Mouse (Mus musculus) brain, embryonic 14.5 days (tissue): ENCODE measurements around the gene Wdr12. TPM values are rescaled to one million over a fixed set of nuclear protein-coding genes. Genes with fewer than 3 reads are reported as not detected.
A peak's percentile ranks its signal among the peaks of the same experiment; 100 is the strongest.
"Not testable (repeated sequence)": the region's sequence is repeated elsewhere in the genome, so short reads cannot be mapped to it uniquely, and the experiment has no call there.

Source experiments
- DNase-seq: peaks from one replicate; pipeline ENCODE4 v3.0.0-alpha.2; 2011; ENCODE audit warnings: low read depth
- CTCF ChIP-seq: fragments of 200-500 bp; IDR thresholded peaks from 2 replicates; pipeline ENCODE4 v1.5.1; 2012; ENCODE audit warnings: inconsistent platforms, mild to moderate bottlenecking, moderate library complexity, borderline replicate concordance; ENCODE audit not compliant: insufficient read depth, insufficient read length; ENCODE audit errors: extremely low read depth
- POLR2A ChIP-seq: fragments of 200-500 bp; IDR thresholded peaks from 2 replicates; pipeline ENCODE4 v1.6.1; 2012; ENCODE audit warnings: mild to moderate bottlenecking, inconsistent platforms, borderline replicate concordance; ENCODE audit not compliant: poor library complexity, insufficient read depth, insufficient read length, severe bottlenecking; ENCODE audit errors: extremely low read depth
- polyA plus RNA-seq: library from polyadenylated mRNA; depleted of rRNA; stranded (reverse); fragments of >200 nt; gene quantifications from 2 replicates; pipeline ENCODE4 v1.2.3, GENCODE M21; 2012; rRNA removed

The Wdr12 gene
- 18.5 and 19.0 TPM in 2 replicates for polyA plus RNA-seq

GRCm38 (mm10) chr1:60098024-60098781 is at the start of gene Wdr12, which contains the start of gene Carf:
Gene Wdr12 (minus strand): TSS chr1:60098645.
Gene Carf (plus strand): TSS chr1:60098247.
- DNase-seq = peak; percentile 99

GRCm38 (mm10) chr1:60137346-60137745 is 38.9 kb upstream of the Wdr12 start:
- TF ChIP-seq POLR2A (no peak), CTCF (no peak)
- DNase-seq = no peak

More at GRCm38 (mm10) chr1:60098024-60098781, at the start of gene Wdr12, which contains the start of gene Carf:
- peak; percentile 80 for TF ChIP-seq POLR2A
- no peak for TF ChIP-seq CTCF

DNA sequence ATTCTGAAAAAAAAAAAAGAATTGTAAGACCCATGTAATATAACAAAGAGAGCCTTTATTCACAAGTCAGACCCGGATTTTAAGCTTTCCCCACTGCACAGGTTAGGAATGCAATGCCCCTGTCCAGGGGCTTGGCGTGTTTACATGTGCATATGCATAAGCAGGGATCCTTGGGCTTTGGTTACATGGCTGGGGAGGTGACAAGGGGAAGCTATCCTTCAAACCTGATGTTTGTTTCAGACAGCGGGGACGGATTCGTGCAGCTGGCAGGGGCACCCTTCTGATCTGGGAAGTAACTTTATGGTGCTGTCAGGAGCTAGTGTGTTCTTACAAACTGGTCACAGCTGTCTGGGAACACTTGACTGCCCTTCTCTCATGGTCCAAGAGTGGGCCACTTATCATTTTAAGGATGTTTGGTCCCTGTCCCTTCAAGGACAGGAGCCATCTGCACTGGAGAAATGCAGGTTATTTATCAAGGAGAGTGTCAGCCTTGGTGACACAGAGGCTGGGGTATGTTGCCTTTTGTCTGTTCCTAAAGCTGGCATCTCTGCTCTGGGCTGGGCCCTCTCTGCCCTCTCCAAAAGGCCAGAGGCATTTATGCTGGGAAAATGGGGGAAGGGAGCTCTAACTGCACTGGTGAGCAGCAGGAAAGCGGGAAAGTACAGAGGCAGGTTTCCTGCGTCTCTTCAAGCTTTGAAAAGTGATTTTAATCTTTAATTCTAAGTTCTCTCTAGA is 19.4 kb upstream of the Wdr12 start:
- no peak for DNase-seq
- no peak for TF ChIP-seq POLR2A
- TF ChIP-seq CTCF = no peak

- no peak for TF ChIP-seq POLR2A
- no peak for TF ChIP-seq CTCF
- no peak for DNase-seq
These were observed 6.1 kb upstream of the Wdr12 start for GRCm38 (mm10) chr1:60104582-60104981.

DNA sequence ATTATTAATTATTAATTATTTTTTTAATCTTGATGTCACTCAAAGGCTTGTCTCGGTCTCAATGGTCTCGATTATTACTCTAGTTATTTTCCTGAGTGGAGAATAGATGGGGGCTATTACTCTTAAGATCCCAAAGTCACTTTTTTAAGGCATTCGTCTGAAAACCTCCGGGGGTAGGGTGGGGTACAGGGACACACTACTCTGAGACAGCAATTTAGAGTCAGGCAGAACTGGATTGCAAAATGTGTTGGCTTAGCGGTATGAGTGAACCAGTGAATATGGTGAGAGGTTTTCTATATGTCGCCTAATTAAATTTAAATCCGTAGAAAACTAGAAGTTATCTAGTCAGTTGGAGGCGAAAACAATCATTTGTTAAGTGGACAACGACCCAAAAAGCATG is 394 bp upstream of the Wdr12 start:
- TF ChIP-seq POLR2A (no peak), CTCF (no peak)
- peak; percentile 29 for DNase-seq

DNA sequence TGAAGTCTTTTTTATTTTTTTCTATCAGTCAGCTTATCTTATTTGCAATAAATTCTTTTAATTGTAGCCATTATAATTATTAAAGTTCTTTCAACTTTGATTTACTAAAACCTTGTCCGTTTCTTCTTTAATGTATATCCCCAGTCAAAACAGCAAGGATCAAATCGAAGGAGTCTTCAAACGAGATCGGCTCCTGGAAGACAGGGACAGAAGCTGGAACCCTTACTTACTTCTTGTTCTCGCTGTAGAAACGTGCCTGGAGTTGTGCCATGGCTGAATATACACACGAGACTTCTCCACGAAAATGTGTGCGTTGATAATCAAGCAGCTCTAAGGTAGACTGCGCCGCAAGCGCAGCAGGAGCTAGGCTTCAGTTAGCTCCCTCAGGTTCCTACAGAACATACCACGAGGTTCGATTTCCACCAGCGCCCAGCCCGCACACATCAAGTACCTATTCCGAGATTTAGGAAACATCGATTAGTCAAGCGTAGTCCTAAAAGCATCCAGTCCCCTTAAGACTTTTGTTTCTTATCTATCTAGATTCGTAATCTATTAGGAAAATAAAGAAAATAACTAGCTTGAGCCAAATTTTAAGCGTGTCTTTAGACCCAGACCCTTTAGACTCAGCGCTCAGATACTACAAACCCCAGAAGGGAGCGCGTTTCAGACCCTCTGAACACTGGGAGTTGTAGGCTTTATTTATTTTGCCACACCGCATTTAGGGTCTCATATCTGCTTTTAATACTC is 995 bp downstream of the Wdr12 start:
- no peak for TF ChIP-seq CTCF
- no peak for TF ChIP-seq POLR2A
- DNase-seq = peak; percentile 95

- DNase-seq = peak; percentile 26
- TF ChIP-seq CTCF = no peak
- no peak for TF ChIP-seq POLR2A
These were observed 1.7 kb downstream of the Wdr12 start for GRCm38 (mm10) chr1:60096572-60097276.

GRCm38 (mm10) chr1:60076411-60076810 is 22.0 kb downstream of the Wdr12 start:
- no peak for DNase-seq
- TF ChIP-seq CTCF (no peak), POLR2A (no peak)

DNA sequence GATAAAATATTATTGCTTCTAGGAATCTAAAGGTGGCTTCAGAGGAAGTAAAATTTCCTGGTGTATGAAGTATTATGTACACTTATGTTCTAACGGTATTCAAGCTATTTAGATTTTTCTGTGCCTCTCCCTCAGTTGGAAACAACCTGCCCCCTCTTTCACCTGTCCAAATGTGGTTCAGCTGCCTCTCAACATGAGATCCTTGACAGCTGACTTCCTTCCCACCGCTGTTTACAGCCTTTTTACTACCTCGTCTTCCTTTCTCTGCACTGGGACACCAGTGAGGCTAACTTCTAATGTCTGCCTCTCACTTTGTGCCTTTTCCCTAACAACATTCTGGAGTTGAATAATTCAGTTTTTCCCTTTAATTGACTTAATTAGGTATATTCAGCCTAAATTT is 22.9 kb downstream of the Wdr12 start:
- no peak for TF ChIP-seq POLR2A
- no peak for TF ChIP-seq CTCF
- no peak for DNase-seq

- TF ChIP-seq POLR2A (no peak), CTCF (no peak)
- peak; percentile 3 for DNase-seq
These were observed 23.5 kb downstream of the Wdr12 start for GRCm38 (mm10) chr1:60074935-60075334.

GRCm38 (mm10) chr1:60070725-60071124 is 27.7 kb downstream of the Wdr12 start:
- not testable (repeated sequence) for DNase-seq
